Mouse (Mus musculus) macrophage (primary cell): ENCODE data around the gene Igsf23. TPM values are rescaled to one million over a fixed set of nuclear protein-coding genes. Genes with fewer than 3 reads are reported as not detected.
"Not testable (repeated sequence)": the region's sequence is repeated elsewhere in the genome, so short reads cannot be mapped to it uniquely, and the experiment has no call there.

Experiments used
- H3K27ac ChIP-seq: fragments of 350-480 bp; formaldehyde crosslinking; 2 replicates; pipeline ENCODE4 v1.9.0; 2021
- H3K36me3 ChIP-seq: fragments of 350-480 bp; formaldehyde crosslinking; 2 replicates; pipeline ENCODE4 v1.9.0; 2021; ENCODE audit errors: inconsistent target
- H3K4me3 ChIP-seq: fragments of 350-480 bp; formaldehyde crosslinking; 2 replicates; pipeline ENCODE4 v1.9.0; 2021; ENCODE audit errors: inconsistent target
- H3K79me2 ChIP-seq: fragments of 350-480 bp; formaldehyde crosslinking; 2 replicates; pipeline ENCODE4 v1.9.0; 2021; ENCODE audit errors: inconsistent target
- WGBS: methylation state at CpG from one replicate; pipeline ENCODE4 v1.1.7; 2026; ENCODE audit warnings: inconsistent platforms; ENCODE audit not compliant: missing documents; 5-methylcytosine and 5-hydroxymethylcytosine counted together
- polyA plus RNA-seq: library from polyadenylated mRNA; stranded (reverse); fragments of 250-400 nt; gene quantifications from 3 replicates; pipeline ENCODE4 v1.2.4, GENCODE M21; 2018; ENCODE audit warnings: inconsistent platforms
- total RNA-seq, 78 experiments: library from RNA; depleted of rRNA; stranded (reverse); fragments of 250-400 nt; gene quantifications; 1 replicate in 9 of 78; 2 replicates in 24 of 78; 3 replicates in 43 of 78; 4 replicates in 2 of 78; pipeline ENCODE4 v1.2.4; 2018; ENCODE audit warnings: inconsistent platforms in 56 of 78

Gene Igsf23
- not detected for total RNA-seq (2018; cell fraction: chromatin; rRNA removed)
- total RNA-seq (2018; cell fraction: cytosol; rRNA removed), result under 1 TPM in 4 of 26 experiments, not detected in 22; 0.05 to 0.10 (median 0.07) TPM
- not detected for total RNA-seq (2018; cell fraction: nucleus; rRNA removed)
- not detected in 3 replicates for polyA plus RNA-seq

- no peak within 1 kb of the TSS for H3K4me3 ChIP-seq
- no peaks in the 10 kb centered on the region for H3K36me3 ChIP-seq
- H3K27ac ChIP-seq, result no peak within 1 kb of the TSS
- WGBS, result 92% methylated on average over 9 of the region's 9 CpGs
- H3K79me2 ChIP-seq, result no peaks in the 10 kb centered on the region
Measured at GRCm38 (mm10) chr7:19950589-19950988, at the start of gene Igsf23. Igsf23 (minus strand) TSS chr7:19950756.

GRCm38 (mm10) chr7:19996721-19997120 lies 46.2 kb upstream of the Igsf23 start:
- H3K79me2 ChIP-seq, H3K36me3 ChIP-seq, H3K4me3 ChIP-seq, H3K27ac ChIP-seq: not testable (repeated sequence)
- WGBS, result 71% methylated on average over 3 of the region's 3 CpGs

- 78% methylated on average over 8 of the region's 8 CpGs for WGBS
Measured at GRCm38 (mm10) chr7:19991165-19991564, 40.6 kb upstream of the Igsf23 start, which contains the start of gene Nlrp9b. Nlrp9b (plus strand) TSS chr7:19991465.

GRCm38 (mm10) chr7:19971516-19971915 lies 21.0 kb upstream of the Igsf23 start:
- WGBS, result 87% methylated on average over 4 of the region's 4 CpGs
- Histone ChIP-seq H3K4me3 (no peak overlapping the region), H3K27ac (no peak overlapping the region), H3K79me2 (no peaks in the 10 kb centered on the region), H3K36me3 (no peaks in the 10 kb centered on the region)

More at GRCm38 (mm10) chr7:19991165-19991564, 40.6 kb upstream of the Igsf23 start, which contains the start of gene Nlrp9b:
- not testable (repeated sequence) for H3K27ac ChIP-seq, H3K36me3 ChIP-seq, H3K79me2 ChIP-seq, H3K4me3 ChIP-seq

GRCm38 (mm10) chr7:19970196-19970595 lies 19.6 kb upstream of the Igsf23 start:
- WGBS, result 93% methylated on average over 8 of the region's 8 CpGs
- H3K4me3 ChIP-seq, result no peak overlapping the region
- no peaks in the 10 kb centered on the region for H3K36me3 ChIP-seq

GRCm38 (mm10) chr7:19969541-19970090 lies 19.1 kb upstream of the Igsf23 start:
- Histone ChIP-seq H3K79me2 (no peaks in the 10 kb centered on the region), H3K27ac (no peak overlapping the region), H3K4me3 (no peak overlapping the region), H3K36me3 (no peaks in the 10 kb centered on the region)
- 98% methylated on average over 4 of the region's 4 CpGs for WGBS

More at GRCm38 (mm10) chr7:19970196-19970595, 19.6 kb upstream of the Igsf23 start:
- Histone ChIP-seq H3K27ac (no peak overlapping the region), H3K79me2 (no peaks in the 10 kb centered on the region)

- 82% methylated on average over 3 of the region's 3 CpGs for WGBS
- H3K27ac ChIP-seq, result no peak overlapping the region
- H3K4me3 ChIP-seq, result no peak overlapping the region
- H3K79me2 ChIP-seq, result no peaks in the 10 kb centered on the region
- no peaks in the 10 kb centered on the region for H3K36me3 ChIP-seq
Measured at GRCm38 (mm10) chr7:19969106-19969505, 18.6 kb upstream of the Igsf23 start.

- Histone ChIP-seq H3K4me3 (no peak within 1 kb of the TSS), H3K36me3 (no peaks in the 10 kb centered on the region), H3K27ac (no peak within 1 kb of the TSS), H3K79me2 (no peaks in the 10 kb centered on the region)
- 81% methylated on average over 7 of the region's 7 CpGs for WGBS
Measured at GRCm38 (mm10) chr7:19964985-19965579, 14.5 kb upstream of the Igsf23 start, which contains the start of gene Ceacam20. Ceacam20 (plus strand) TSS chr7:19965412.

GRCm38 (mm10) chr7:19962423-19962822 lies 11.9 kb upstream of the Igsf23 start:
- 83% methylated on average over 1 of the region's 1 CpGs for WGBS

GRCm38 (mm10) chr7:19956341-19956781 lies 5.8 kb upstream of the Igsf23 start:
- under 1% methylated on average over 7 of the region's 7 CpGs for WGBS
- H3K4me3 ChIP-seq, result no peak overlapping the region

More at GRCm38 (mm10) chr7:19962423-19962822, 11.9 kb upstream of the Igsf23 start:
- Histone ChIP-seq H3K79me2 (no peaks in the 10 kb centered on the region), H3K4me3 (no peak overlapping the region), H3K36me3 (no peaks in the 10 kb centered on the region), H3K27ac (no peak overlapping the region)

GRCm38 (mm10) chr7:19955861-19956260 lies 5.3 kb upstream of the Igsf23 start:
- WGBS, result 94% methylated on average over 4 of the region's 4 CpGs
- Histone ChIP-seq H3K27ac (no peak overlapping the region), H3K36me3 (no peaks in the 10 kb centered on the region)

More at GRCm38 (mm10) chr7:19956341-19956781, 5.8 kb upstream of the Igsf23 start:
- no peak overlapping the region for H3K27ac ChIP-seq
- H3K79me2 ChIP-seq, result no peaks in the 10 kb centered on the region
- no peaks in the 10 kb centered on the region for H3K36me3 ChIP-seq

GRCm38 (mm10) chr7:19953054-19953453 lies 2.5 kb upstream of the Igsf23 start:
- no peaks in the 10 kb centered on the region for H3K36me3 ChIP-seq
- WGBS, result 96% methylated on average over 9 of the region's 9 CpGs

More at GRCm38 (mm10) chr7:19955861-19956260, 5.3 kb upstream of the Igsf23 start:
- Histone ChIP-seq H3K79me2 (no peaks in the 10 kb centered on the region), H3K4me3 (no peak overlapping the region)

GRCm38 (mm10) chr7:19952320-19952986 lies 1.9 kb upstream of the Igsf23 start:
- Histone ChIP-seq H3K79me2 (no peaks in the 10 kb centered on the region), H3K27ac (no peak overlapping the region), H3K4me3 (no peak overlapping the region), H3K36me3 (no peaks in the 10 kb centered on the region)
- WGBS, result 87% methylated on average over 10 of the region's 10 CpGs

More at GRCm38 (mm10) chr7:19953054-19953453, 2.5 kb upstream of the Igsf23 start:
- Histone ChIP-seq H3K4me3 (no peak overlapping the region), H3K79me2 (no peaks in the 10 kb centered on the region), H3K27ac (no peak overlapping the region)

GRCm38 (mm10) chr7:19949996-19950395 lies 560 bp downstream of the Igsf23 start:
- WGBS, result 88% methylated on average over 10 of the region's 10 CpGs
- Histone ChIP-seq H3K79me2 (no peaks in the 10 kb centered on the region), H3K27ac (no peak overlapping the region), H3K4me3 (no peak overlapping the region), H3K36me3 (no peaks in the 10 kb centered on the region)
